Mouse (Mus musculus) brain, adult 10 weeks (tissue): ENCODE measurements around the gene Gm11238. TPM values are rescaled to one million over a fixed set of nuclear protein-coding genes. Genes with fewer than 3 reads are reported as not detected.

Experiments used
- polyA plus RNA-seq: library from polyadenylated mRNA; stranded (reverse); fragments of 350-450 nt; fragmentation: Illumina TruSeq; extraction: RNeasy Lipid Tissue Mini Kit (QIAGEN cat#74804); gene quantifications from one replicate; pipeline ENCODE4 v1.2.3, GENCODE M21; 2015; ENCODE audit warnings: low read depth, low replicate concordance

Gene Gm11238
- polyA plus RNA-seq = not detected

GRCm38 (mm10) chr4:73607581-73607980 is at the start of gene Gm11238:
TSS of gene Gm11238 (plus strand) at chr4:73607881.

GRCm38 (mm10) chr4:73622684-73623083 is 15.0 kb downstream of the Gm11238 start, which contains the start of gene Gm11237:
TSS of gene Gm11237 (plus strand) at chr4:73622984.

GRCm38 (mm10) chr4:73637821-73638220 is 30.1 kb downstream of the Gm11238 start, which contains the start of gene Gm11236:
TSS of gene Gm11236 (plus strand) at chr4:73638121.

GRCm38 (mm10) chr4:73668054-73668453 is 60.4 kb downstream of the Gm11238 start, which contains the start of gene Gm11239:
TSS of gene Gm11239 (plus strand) at chr4:73668354.

GRCm38 (mm10) chr4:73683216-73683615 is 75.5 kb downstream of the Gm11238 start, which contains the start of gene Gm428:
TSS of gene Gm428 (plus strand) at chr4:73683516.

Other genes starting within 250 kb of the Gm11238 start
- not detected for gene Gm11487, start 202.8 kb upstream of the Gm11238 start, polyA plus RNA-seq
- gene Gm11237, start 15.1 kb downstream of the Gm11238 start, polyA plus RNA-seq = not detected
- not detected for gene Gm11236, start 30.2 kb downstream of the Gm11238 start, polyA plus RNA-seq
- not detected for gene Gm11239, start 60.5 kb downstream of the Gm11238 start, polyA plus RNA-seq
- not detected for gene Gm428, start 75.6 kb downstream of the Gm11238 start, polyA plus RNA-seq
- gene Rasef, start 183.1 kb downstream of the Gm11238 start, polyA plus RNA-seq = 0.10 TPM